Mouse (Mus musculus): ENCODE measurements around the gene Mxi1.
A peak's percentile ranks its signal among the peaks of the same experiment; 100 is the strongest.

GRCm38 (mm10) chr19:53359160-53360033 lies 49.1 kb downstream of the Mxi1 start:
- TF ChIP-seq CTCF (IDR thresholded peaks at IDR 0.05; ENCODE audit: low read depth, low read length) (no peak), POLR2A (IDR thresholded peaks at IDR 0.05; ENCODE audit: extremely low read depth, insufficient read depth, low read length) (0 out of 2 replicates have a peak, but pooled peaks have one; percentile 27)
